Mouse (Mus musculus) cerebellum, postnatal 25 days (tissue): ENCODE data around the gene Vmn1r50.
"Not testable (repeated sequence)": the region's sequence is repeated elsewhere in the genome, so short reads cannot be mapped to it uniquely, and the experiment has no call there.

Source experiments
- DNase-seq, 2 experiments: peaks; one replicate each; pipeline ENCODE4 v3.0.0; 2021; ENCODE audit warnings: mixed read lengths in 2 of 2

Vmn1r50 gene

GRCm38 (mm10) chr6:90101130-90101529 is at the start of gene Vmn1r50:
Vmn1r50 (plus strand) TSS chr6:90101430.
- DNase-seq, result no peak

GRCm38 (mm10) chr6:90078406-90078805 is 22.8 kb upstream of the Vmn1r50 start, which contains the start of gene Vmn1r49:
Vmn1r49 (minus strand) TSS chr6:90078506.
- DNase-seq, result no peak

- no peak for DNase-seq
These were observed 664 bp upstream of the Vmn1r50 start for GRCm38 (mm10) chr6:90100566-90100965.

- not testable (repeated sequence) for DNase-seq
These were observed 21.1 kb downstream of the Vmn1r50 start, which contains the start of gene Vmn1r51 for GRCm38 (mm10) chr6:90122296-90122695. Vmn1r51 (plus strand) TSS chr6:90122596.
